Mouse (Mus musculus): ENCODE data around the gene Gm45713. TPM values are rescaled to one million over a fixed set of nuclear protein-coding genes. Genes with fewer than 3 reads are reported as not detected.
"Not testable (repeated sequence)": the region's sequence is repeated elsewhere in the genome, so short reads cannot be mapped to it uniquely, and the experiment has no call there.

The Gm45713 gene
- polyA plus RNA-seq, 1 experiment from 2014 or later = 0.53 TPM

GRCm38 (mm10) chr7:45113476-45113875 lies 22.6 kb downstream of the Gm45713 start:
- no peak overlapping the region for H3K9ac ChIP-seq
- no peaks in the 10 kb centered on the region for H3K9me3 ChIP-seq
- no peak for ATAC-seq (ENCODE audit: low read depth)
- no peaks in the 10 kb centered on the region for H3K27me3 ChIP-seq
- no peak overlapping the region for H3K4me3 ChIP-seq
- peaks cover 10% of the 10 kb centered on the region for H3K36me3 ChIP-seq
- no peak overlapping the region for H3K4me2 ChIP-seq
- WGBS = 89% methylated on average over 2 of the region's 2 CpGs
- H3K27ac ChIP-seq (replicated peaks) = no peak overlapping the region
- H3K4me1 ChIP-seq (replicated peaks) = no peaks in the 10 kb centered on the region

GRCm38 (mm10) chr7:45112529-45112928 lies 23.5 kb downstream of the Gm45713 start:
- ATAC-seq (ENCODE audit: low read depth) = no peak
- Histone ChIP-seq H3K36me3 (peaks cover under 1% of the 10 kb centered on the region), H3K9ac (no peak overlapping the region)

GRCm38 (mm10) chr7:45111940-45112339 lies 24.1 kb downstream of the Gm45713 start:
- Histone ChIP-seq H3K4me3 (no peak overlapping the region), H3K4me1 (replicated peaks) (no peaks in the 10 kb centered on the region), H3K27ac (replicated peaks) (no peak overlapping the region), H3K9me3 (no peaks in the 10 kb centered on the region), H3K9ac (no peak overlapping the region), H3K27me3 (no peaks in the 10 kb centered on the region), H3K4me2 (no peak overlapping the region), H3K36me3 (no peaks in the 10 kb centered on the region)
- whole genome bisulfite sequencing = 66% methylated on average over 2 of the region's 2 CpGs
- ATAC-seq (ENCODE audit: low read depth) = no peak

More at GRCm38 (mm10) chr7:45112529-45112928, 23.5 kb downstream of the Gm45713 start:
- H3K9me3 ChIP-seq = no peaks in the 10 kb centered on the region
- no peaks in the 10 kb centered on the region for H3K27me3 ChIP-seq
- no peaks in the 10 kb centered on the region for H3K4me1 ChIP-seq (replicated peaks)
- no peak overlapping the region for H3K27ac ChIP-seq (replicated peaks)
- no peak overlapping the region for H3K4me2 ChIP-seq
- H3K4me3 ChIP-seq = no peak overlapping the region
- 72% methylated on average over 3 of the region's 3 CpGs for WGBS

- not testable (repeated sequence) for H3K27me3 ChIP-seq; H3K36me3 ChIP-seq; ATAC-seq (ENCODE audit: low read depth); H3K4me2 ChIP-seq; H3K4me3 ChIP-seq; H3K4me1 ChIP-seq (replicated peaks); H3K27ac ChIP-seq (replicated peaks); H3K9me3 ChIP-seq; H3K9ac ChIP-seq
- 96% methylated on average over 4 of the region's 4 CpGs for WGBS
These were observed 25.9 kb downstream of the Gm45713 start for GRCm38 (mm10) chr7:45110089-45110488.

GRCm38 (mm10) chr7:45107052-45107645 lies 28.9 kb downstream of the Gm45713 start:
- no peaks in the 10 kb centered on the region for H3K27me3 ChIP-seq
- H3K27ac ChIP-seq (replicated peaks) = no peak overlapping the region
- no peak for ATAC-seq (ENCODE audit: low read depth)
- no peak overlapping the region for H3K4me3 ChIP-seq
- 0 out of 2 replicates have a peak, but pooled peaks cover 6% of the 10 kb centered on the region for H3K4me1 ChIP-seq (replicated peaks)
- H3K4me2 ChIP-seq = no peak overlapping the region
- no peak overlapping the region for H3K9ac ChIP-seq
- WGBS = 59% methylated on average over 5 of the region's 5 CpGs
- no peaks in the 10 kb centered on the region for H3K9me3 ChIP-seq
- H3K36me3 ChIP-seq = no peaks in the 10 kb centered on the region

- Histone ChIP-seq H3K9ac (no peak overlapping the region), H3K9me3 (no peaks in the 10 kb centered on the region), H3K27me3 (no peaks in the 10 kb centered on the region), H3K4me2 (no peak overlapping the region), H3K4me3 (no peak overlapping the region), H3K4me1 (replicated peaks) (0 out of 2 replicates have a peak, but pooled peaks cover 6% of the 10 kb centered on the region), H3K36me3 (no peaks in the 10 kb centered on the region), H3K27ac (replicated peaks) (no peak overlapping the region)
- no peak for ATAC-seq (ENCODE audit: low read depth)
- WGBS = 21% methylated on average over 6 of the region's 6 CpGs
These were observed 29.6 kb downstream of the Gm45713 start for GRCm38 (mm10) chr7:45106441-45106840.

GRCm38 (mm10) chr7:45105491-45105890 lies 30.5 kb downstream of the Gm45713 start:
- no peak for ATAC-seq (ENCODE audit: low read depth)
- 78% methylated on average over 8 of the region's 8 CpGs for WGBS
- H3K27me3 ChIP-seq = no peaks in the 10 kb centered on the region
- H3K4me3 ChIP-seq = no peak overlapping the region
- H3K4me2 ChIP-seq = no peak overlapping the region
- no peaks in the 10 kb centered on the region for H3K36me3 ChIP-seq
- H3K9ac ChIP-seq = no peak overlapping the region
- H3K4me1 ChIP-seq (replicated peaks) = 0 out of 2 replicates have a peak, but pooled peaks cover 6% of the 10 kb centered on the region
- no peaks in the 10 kb centered on the region for H3K9me3 ChIP-seq
- H3K27ac ChIP-seq (replicated peaks) = no peak overlapping the region

- Histone ChIP-seq H3K9me3 (no peaks in the 10 kb centered on the region), H3K36me3 (no peaks in the 10 kb centered on the region), H3K9ac (no peak overlapping the region), H3K4me1 (replicated peaks) (0 out of 2 replicates have a peak, but pooled peaks cover 6% of the 10 kb centered on the region), H3K27me3 (no peaks in the 10 kb centered on the region), H3K4me2 (no peak overlapping the region), H3K27ac (replicated peaks) (no peak overlapping the region), H3K4me3 (no peak overlapping the region)
- no peak for ATAC-seq (ENCODE audit: low read depth)
- 80% methylated on average over 5 of the region's 5 CpGs for WGBS
These were observed 31.1 kb downstream of the Gm45713 start for GRCm38 (mm10) chr7:45104941-45105340.

- H3K4me2 ChIP-seq = peak within 1 kb of the TSS; percentile 34
- 0 out of 2 replicates have a peak, but pooled peaks cover 6% of the 10 kb centered on the region for H3K4me1 ChIP-seq (replicated peaks)
- ATAC-seq (ENCODE audit: low read depth) = peak; percentile 56; the same call in 1 of the 2 replicates
- no peaks in the 10 kb centered on the region for H3K9me3 ChIP-seq
- H3K9ac ChIP-seq = peak within 1 kb of the TSS; percentile 31; the same call in 1 of the 2 replicates
- 64% methylated on average over 7 of the region's 7 CpGs for WGBS
- H3K36me3 ChIP-seq = no peaks in the 10 kb centered on the region
- peak within 1 kb of the TSS; percentile 21 for H3K4me3 ChIP-seq
- H3K27ac ChIP-seq (replicated peaks) = peak within 1 kb of the TSS; percentile 56
- H3K27me3 ChIP-seq = no peaks in the 10 kb centered on the region
These were observed 32.3 kb downstream of the Gm45713 start, which contains the start of gene Fcgrt for GRCm38 (mm10) chr7:45103652-45104180. TSS of gene Fcgrt (minus strand) at chr7:45103851.

GRCm38 (mm10) chr7:45102940-45103585 lies 33.0 kb downstream of the Gm45713 start:
- Histone ChIP-seq H3K9me3 (no peaks in the 10 kb centered on the region), H3K36me3 (no peaks in the 10 kb centered on the region), H3K9ac (peak overlapping the region; percentile 31; the same call in 1 of the 2 replicates), H3K4me2 (peak overlapping the region; percentile 34), H3K27me3 (no peaks in the 10 kb centered on the region), H3K4me1 (replicated peaks) (0 out of 2 replicates have a peak, but pooled peaks cover 6% of the 10 kb centered on the region), H3K4me3 (peak overlapping the region; percentile 21), H3K27ac (replicated peaks) (peak overlapping the region; percentile 56)
- WGBS = 83% methylated on average over 9 of the region's 9 CpGs
- ATAC-seq (ENCODE audit: low read depth) = no peak

GRCm38 (mm10) chr7:45102441-45102840 lies 33.6 kb downstream of the Gm45713 start:
- Histone ChIP-seq H3K4me2 (peak overlapping the region; percentile 34), H3K27ac (replicated peaks) (no peak overlapping the region), H3K27me3 (no peaks in the 10 kb centered on the region), H3K9ac (no peak overlapping the region), H3K4me3 (no peak overlapping the region), H3K9me3 (no peaks in the 10 kb centered on the region), H3K4me1 (replicated peaks) (0 out of 2 replicates have a peak, but pooled peaks cover 6% of the 10 kb centered on the region), H3K36me3 (no peaks in the 10 kb centered on the region)
- ATAC-seq (ENCODE audit: low read depth) = no peak
- WGBS = 89% methylated on average over 11 of the region's 11 CpGs

- no peak overlapping the region for H3K9ac ChIP-seq
- no peaks in the 10 kb centered on the region for H3K36me3 ChIP-seq
- WGBS = 95% methylated on average over 6 of the region's 6 CpGs
- no peaks in the 10 kb centered on the region for H3K27me3 ChIP-seq
- no peak overlapping the region for H3K4me2 ChIP-seq
- H3K27ac ChIP-seq (replicated peaks) = no peak overlapping the region
- ATAC-seq (ENCODE audit: low read depth) = no peak
- H3K9me3 ChIP-seq = no peaks in the 10 kb centered on the region
- no peak overlapping the region for H3K4me3 ChIP-seq
- H3K4me1 ChIP-seq (replicated peaks) = no peaks in the 10 kb centered on the region
These were observed 36.0 kb downstream of the Gm45713 start for GRCm38 (mm10) chr7:45100046-45100445.

Measured in neural tube, embryonic 13.5 days (tissue).